Mouse (Mus musculus) ES-E14 (cell line): ENCODE results near the gene Ect2.

Experiments used
- MAFK ChIP-seq: IDR thresholded peaks from 2 replicates; pipeline ENCODE4 v1.6.1; 2014; ENCODE audit warnings: mild to moderate bottlenecking, low read depth, low read length, inconsistent platforms; ENCODE audit not compliant: insufficient read depth
- ZC3H11A ChIP-seq: IDR thresholded peaks from 2 replicates; pipeline ENCODE4 v1.6.1; 2012; ENCODE audit warnings: low read depth, mild to moderate bottlenecking, inconsistent platforms, low read length, borderline replicate concordance
- ZNF384 ChIP-seq: IDR thresholded peaks from 2 replicates; pipeline ENCODE4 v1.6.1; 2012; ENCODE audit warnings: low read depth, low read length, inconsistent platforms

DNA sequence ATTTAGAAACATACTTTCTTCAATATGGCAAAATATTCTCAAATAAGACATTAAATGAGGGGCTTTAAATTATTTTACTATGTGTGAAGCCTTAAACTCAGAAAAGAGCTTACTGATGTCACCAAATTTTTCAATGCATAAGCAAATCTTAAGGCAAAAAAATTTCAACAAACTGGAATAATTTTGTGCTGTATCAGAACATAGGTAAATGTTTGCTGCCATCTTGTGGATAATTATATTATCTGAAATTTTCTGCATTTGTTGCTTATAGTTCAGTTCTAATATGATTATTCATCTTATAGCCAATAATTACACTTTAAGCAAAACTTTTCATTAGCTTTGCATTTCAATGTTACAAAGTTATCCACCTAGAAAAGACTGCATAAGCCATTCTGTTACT lies 42.8 kb downstream of the Ect2 start:
- TF ChIP-seq ZNF384 (no peak), MAFK (no peak), ZC3H11A (no peak)
